Mouse (Mus musculus) gonadal fat pad, adult 2 months (tissue): Measurements from ENCODE around the gene Ccdc17. TPM values are rescaled to one million over a fixed set of nuclear protein-coding genes. Genes with fewer than 3 reads are reported as not detected.

Experiments
- DNase-seq: peaks from one replicate; pipeline ENCODE4 v3.0.0-alpha.2; 2012; ENCODE audit warnings: low read depth
- polyA plus RNA-seq: library from polyadenylated mRNA; depleted of rRNA; stranded (reverse); fragments of >200 nt; gene quantifications from 2 replicates; pipeline ENCODE4 v1.2.3, GENCODE M21; 2012; rRNA removed

Ccdc17 gene
- 15.3 and 20.0 TPM in 2 replicates for polyA plus RNA-seq

DNA sequence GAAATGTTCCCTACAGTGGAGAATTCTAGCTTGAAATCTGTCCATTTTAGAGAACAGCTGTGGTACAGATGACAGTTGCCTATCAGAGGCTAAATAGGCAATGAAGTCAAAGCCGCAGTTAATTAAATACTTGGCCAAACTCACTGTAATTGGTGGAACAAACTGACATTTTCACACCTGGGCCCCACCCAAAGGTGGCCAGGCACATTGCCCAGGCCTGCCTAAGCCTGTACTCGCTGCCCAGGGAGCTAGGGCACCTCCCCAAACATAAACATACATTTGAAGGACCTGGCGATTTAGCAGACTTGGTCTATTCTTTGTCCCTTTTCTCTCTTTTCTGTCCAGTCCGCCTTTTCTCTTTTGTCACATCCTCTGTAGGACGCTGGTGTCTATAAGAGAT is at the start of gene Ccdc17:
Gene Ccdc17, plus strand, starts transcription at position 276 of the 400 bp plus-strand sequence.
- no peak for DNase-seq

DNA sequence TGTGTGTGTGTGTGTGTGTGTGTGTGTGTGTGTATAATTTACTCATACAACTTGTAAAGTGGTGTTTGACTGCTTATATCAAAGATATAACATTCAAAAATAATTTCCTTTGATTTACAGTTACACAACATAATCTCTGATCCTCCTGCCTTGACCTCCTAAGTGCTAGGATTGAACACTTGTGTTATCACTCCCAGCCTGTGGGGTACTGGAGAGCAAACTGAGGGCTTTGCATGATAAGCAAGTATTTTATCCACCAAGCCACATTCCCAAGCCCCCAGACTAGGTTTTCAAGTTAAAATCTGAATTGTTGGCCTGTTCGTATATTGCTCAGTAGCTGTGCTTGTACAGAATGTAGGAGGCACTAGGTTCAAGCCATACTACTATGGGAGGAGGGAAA is 46.0 kb upstream of the Ccdc17 start:
- no peak for DNase-seq

DNA sequence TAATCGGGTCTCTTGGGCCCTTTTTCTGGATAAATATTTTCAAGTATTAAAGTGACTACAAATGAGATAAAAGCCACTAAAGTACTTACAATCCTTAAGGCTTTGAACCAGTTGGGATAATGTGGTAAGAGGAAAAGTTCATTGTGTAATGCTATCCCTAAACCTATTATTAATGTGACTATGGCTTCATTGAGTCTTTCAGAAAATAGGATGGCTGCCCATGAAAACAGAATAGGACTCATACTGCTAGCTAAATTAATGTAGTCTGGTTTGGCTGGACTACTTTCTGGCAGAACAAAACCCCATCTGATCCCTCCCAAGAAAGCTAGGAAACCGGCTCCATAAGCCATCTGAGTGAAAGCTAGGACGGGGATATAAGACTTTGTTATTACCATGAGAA is 43.4 kb upstream of the Ccdc17 start:
- peak; percentile 64 for DNase-seq

DNA sequence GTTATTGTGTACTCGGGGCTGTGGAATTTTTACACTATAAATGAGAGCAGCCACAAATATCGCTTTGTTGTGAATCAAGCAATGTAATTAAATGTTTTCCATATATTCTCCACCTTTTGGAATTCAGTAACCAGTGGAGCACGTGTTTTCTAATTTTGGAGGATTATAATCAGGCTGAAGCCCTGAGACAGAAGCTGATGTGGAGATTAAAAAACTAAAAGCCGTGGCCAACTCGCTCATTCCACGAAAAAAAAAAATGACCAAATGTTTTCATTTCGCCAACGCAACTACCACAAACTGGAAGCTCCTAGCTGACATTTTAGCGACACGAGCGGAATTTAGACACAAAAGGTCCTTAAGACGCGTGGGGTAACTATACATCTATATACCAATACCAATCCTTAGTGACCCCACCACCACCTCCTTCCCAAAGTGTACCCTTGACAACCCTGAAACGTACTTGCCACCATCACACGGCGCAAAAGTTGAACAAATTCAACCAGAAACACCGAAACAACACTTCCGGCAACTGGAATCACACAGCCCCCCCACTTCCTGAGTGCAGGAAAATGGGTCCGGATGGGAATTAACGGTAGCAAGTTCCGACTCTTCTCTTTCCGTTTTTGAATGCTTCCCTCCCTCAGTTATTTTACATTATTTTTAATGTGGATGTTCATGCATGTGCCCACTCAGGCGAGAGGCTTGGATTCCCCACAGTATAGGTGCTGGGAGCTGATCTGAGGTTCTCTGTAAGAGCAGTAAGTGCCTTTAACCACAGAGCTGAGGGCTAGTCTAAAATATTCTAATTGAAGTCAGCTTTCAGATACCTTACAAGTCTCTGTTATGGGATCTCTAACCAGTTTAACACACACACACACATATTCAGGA is 40.8 kb upstream of the Ccdc17 start, which contains the start of gene Tmem69:
Gene Tmem69, minus strand, starts transcription at position 524 of the 888 bp plus-strand sequence.
- no peak for DNase-seq

DNA sequence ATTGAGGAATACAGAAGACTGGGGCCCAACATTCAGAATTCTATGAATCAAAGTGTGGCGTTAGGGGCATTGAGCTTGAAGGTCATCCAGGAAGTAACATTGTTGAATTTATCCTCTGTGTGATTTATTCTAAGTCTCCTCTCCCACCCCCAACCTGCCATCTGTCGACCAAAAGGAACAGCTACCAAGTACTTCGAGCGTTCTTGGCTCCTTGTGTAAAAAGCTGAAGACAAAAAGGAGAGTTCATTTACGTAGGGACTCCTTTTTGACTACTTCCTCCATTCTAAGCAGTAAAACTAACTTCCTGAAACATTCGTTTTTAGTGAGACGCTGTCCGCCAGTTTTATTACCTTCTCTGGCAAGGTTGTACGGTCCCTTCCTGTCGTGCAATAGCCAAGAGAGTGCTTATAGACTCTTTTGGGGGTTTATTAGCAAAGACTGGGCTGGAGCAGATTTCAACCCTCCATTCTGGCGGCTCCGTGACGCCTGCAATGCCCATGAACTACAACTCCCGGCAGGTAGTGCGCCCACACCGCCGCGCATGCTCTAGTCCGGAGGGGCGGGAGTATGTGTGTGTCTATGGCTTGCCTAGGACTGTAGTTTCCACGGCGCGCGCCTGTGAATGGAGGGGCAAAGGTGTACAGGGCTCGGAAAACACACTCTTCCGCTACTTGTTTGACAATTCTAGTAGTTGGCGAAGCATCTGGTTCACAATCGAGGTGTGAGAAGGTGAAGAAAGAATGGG is 39.7 kb upstream of the Ccdc17 start:
- peak; percentile 57 for DNase-seq

DNA sequence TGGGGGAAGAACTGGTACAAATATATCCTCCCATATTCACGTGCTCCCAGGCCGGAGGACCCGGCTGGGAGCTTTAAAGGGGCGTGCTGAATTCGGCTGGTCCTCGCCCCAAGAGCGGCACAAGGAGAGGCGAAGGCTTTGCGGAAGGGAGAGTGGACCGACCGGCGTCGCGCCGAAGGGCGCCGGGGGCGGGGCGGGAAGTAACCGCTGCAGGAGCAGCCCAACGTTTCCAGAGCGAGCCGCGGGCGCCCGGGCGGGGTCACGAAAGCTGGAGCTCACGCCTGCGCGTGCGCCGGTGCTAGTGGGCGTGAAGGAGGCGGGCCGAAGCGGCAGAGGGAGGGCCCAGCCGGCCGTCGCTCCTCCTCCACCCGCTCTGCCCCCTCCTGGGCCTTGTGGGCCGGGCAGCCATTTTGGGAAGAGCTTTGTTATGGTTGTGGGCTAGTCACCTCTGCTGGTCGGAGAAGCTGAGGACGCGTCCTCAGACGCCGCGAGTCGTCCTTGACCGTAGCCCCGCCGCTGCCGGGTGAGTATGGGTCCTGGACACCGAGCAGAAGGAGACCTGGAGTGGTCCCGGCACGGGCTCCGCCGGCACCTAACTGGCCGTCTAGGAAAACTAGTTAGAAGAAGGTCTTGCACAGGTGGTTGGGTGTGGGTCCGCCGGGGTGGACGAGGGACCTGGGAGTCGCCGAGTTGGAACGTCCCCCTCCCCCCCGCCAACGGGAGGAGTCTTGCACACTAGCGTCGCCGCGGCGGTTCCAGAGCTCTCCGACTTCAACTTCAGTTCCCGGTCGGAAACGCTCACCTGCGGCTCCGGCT is 38.9 kb upstream of the Ccdc17 start, which contains the start of gene Gpbp1l1:
Gene Gpbp1l1, plus strand, starts transcription at position 353 of the 816 bp plus-strand sequence.
- peak; percentile 50 for DNase-seq

DNA sequence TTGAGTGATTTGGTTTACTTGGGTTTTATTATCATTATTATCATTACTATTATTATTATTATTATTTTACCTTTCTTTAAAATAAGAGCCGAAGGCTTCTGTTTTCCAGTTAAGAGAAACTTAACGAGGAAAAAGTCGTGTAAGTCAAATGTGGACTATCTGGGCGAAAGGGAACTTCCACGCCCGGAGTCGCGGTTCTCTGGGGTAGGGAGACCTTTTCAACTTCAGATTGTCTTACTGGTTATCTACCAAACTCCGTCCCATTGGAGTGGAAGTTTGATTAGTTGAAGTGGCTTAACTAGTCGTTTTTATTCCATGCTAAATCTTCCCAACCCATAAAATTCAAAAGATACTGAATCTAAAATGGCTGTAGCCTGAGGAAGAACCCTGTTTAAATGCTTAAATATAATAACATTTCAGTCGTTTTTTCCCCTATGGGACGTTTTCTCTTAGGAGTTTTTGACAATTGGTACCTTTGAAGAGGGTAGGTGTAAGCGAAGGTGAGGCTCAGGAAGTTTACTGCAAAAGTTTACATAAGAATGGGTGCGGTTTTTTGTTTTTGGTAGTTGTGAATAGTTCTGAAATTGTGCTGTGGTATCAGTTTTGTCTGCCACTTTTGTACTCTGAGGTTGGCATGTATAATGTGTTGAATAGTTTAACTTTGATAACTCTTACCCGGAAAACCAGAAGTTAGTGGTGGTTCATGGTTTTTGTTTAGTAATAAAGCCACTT is 38.1 kb upstream of the Ccdc17 start:
- DNase-seq = no peak

DNA sequence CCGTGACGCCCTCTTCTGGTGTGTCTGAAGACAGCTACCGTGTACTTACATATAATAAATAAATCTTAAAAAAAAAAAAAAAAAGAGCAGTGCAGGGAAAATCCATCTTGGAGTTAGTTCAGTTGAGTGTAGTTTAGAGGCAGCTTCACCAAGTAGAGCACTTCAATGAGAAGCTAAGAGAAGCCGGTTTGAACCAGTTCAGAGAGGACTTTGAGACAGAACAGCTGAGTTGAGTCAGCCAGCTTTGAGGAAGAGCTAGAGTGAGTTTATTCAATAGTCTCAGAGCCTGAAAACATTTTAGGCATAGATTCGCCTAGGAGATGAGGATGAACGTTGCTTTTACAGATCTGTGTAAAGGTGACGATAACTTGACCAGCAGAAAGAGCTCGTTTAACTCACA is 661 bp upstream of the Ccdc17 start:
- DNase-seq = no peak

DNA sequence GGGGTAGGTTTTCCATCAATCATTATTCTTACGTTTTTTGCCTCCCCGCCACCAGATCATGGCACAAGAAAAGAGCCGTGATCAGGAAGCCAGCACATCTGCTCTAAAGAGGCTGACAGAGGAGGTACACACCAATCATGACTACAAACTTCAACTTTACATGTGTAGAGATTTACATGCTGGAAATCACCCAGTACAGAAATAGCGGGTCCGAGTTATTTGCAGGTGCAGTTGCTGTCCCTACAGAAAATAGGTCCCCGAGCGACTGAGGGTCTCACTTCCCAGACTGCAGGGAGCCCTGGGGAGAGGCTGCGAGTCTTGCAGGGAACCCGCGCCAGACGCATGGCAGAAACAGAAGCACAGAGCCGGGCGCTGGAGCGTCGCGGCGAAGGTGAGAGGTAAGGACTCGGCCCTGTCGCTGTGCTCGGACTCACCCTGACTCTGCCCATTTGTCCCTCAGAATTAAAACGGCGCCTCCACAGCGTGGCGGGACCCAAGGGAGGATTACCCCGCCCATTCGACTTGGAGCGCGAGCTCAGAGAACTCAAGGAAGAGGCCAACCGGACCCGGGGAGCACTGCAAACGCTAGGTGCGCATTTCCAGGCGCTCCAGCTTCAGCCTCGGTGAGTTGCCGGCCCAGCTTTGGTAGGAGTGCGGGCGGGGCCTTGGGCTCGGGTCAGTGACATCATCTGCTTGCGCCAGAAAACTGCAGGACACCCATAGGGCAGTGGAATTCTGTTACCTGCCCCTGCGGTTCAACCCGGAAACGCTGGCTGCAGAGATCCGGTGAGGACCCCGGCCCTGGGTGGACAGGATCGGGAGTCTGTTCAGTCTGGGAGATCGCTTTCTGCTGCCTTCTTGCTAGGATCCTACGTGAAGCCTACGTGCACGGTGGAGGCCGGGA is 776 bp downstream of the Ccdc17 start:
- DNase-seq = peak; percentile 55

DNA sequence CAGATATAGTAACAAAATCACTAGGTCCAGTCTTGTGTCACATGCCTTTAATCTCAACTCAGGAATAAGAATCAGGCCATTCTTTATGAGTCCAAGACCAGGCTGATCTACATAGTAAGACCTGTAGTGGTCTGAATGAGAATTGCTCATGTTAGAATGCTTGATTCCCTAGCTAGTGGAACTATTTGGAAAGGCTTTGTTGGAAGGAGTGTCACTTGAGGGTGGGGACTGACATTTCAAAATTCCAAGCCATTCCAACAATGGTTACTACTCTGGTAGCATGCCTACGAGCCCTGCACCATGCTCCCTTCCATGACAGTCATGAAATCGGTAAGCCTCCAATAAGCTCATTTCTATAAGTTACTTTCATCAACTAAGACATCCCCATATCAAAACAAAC is 16.2 kb downstream of the Ccdc17 start:
- no peak for DNase-seq

DNA sequence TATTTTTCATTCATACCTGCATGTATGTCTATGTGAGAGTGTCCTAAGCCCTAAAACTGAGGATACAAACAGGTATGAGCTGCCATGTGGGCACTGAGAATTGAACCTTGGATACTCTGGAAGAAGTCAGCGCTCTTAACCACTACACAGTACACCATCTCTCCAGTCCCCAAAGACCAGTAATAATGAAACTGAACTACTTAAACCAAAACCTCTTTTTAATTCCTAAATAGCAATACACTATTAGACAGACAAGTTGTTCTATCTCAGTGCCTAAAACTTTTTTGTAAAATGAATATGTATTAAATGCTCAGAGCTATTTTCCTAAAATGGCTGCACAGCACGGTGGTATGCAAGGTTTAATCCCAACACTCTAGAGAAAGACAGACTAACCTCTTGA is 18.8 kb downstream of the Ccdc17 start:
- DNase-seq = no peak

DNA sequence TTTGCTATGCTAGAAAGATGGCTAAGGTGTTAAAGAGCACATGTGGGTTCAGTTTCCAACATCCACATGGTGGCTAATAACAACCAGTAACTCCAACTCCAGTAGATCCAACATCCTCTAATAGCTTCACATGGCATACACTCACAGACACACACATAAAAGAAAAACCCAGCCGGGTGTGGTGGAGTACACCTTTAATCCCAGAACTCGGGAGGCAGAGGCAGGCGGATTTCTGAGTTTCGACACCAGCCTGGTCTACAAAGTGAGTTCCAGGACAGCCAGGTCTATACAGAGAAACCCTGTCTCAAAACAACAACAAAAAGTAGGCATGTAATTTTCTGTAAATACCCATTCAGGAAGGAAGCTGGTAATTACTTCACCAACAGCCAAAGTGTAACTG is 28.4 kb downstream of the Ccdc17 start:
- DNase-seq = no peak

DNA sequence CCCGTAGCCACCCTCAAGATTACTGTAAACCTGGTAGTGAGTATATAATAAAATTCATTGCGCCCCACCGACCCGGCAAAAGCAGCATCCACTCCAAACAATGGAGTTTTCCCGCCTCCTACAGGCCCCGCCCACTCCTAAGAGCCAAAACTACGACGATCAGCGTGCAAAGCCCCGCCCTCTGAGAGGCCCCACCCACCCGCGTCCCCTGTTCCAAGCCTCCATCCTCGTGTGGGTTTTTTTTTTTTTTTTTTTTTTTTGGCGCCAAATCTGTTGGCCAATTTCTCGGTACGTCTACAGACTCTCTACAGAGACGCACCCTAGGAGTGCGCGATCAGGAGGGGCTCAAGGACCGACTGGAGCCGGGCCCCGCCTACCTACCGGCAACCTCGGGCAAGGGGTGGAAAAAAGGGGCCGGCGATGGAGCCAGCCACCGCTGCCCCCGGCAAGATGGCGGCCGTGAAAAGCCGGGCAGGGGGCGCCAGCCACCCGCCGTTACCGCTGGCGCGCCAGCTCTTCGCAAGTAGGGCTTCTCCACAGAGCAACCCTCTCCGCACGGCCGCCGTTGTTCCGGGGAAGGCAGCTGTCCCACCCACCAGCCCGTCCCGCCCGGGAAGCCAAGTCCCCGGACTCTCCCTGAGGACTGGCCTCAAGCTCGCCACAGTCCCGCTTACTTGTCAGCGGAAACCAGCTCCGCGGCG is 30.4 kb downstream of the Ccdc17 start:
- DNase-seq = no peak

DNA sequence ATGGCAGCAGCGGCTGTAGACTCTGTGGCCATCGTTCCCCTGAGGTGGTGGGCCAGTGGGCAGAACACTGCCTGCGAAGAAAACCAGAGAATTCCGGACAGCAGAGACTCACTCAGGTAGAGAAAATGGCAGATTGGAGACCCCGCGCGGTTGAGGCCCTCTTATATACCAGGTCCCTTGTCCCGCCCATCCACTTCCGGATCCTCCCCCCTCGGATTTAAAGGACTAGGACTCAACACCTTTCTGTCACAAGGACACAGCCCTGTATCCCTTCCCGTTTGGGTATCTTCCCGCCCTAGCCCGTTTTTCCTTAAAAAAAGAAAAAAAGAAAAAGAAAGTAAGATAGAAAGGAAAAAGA is 30.9 kb downstream of the Ccdc17 start:
- peak; percentile 62 for DNase-seq

DNA sequence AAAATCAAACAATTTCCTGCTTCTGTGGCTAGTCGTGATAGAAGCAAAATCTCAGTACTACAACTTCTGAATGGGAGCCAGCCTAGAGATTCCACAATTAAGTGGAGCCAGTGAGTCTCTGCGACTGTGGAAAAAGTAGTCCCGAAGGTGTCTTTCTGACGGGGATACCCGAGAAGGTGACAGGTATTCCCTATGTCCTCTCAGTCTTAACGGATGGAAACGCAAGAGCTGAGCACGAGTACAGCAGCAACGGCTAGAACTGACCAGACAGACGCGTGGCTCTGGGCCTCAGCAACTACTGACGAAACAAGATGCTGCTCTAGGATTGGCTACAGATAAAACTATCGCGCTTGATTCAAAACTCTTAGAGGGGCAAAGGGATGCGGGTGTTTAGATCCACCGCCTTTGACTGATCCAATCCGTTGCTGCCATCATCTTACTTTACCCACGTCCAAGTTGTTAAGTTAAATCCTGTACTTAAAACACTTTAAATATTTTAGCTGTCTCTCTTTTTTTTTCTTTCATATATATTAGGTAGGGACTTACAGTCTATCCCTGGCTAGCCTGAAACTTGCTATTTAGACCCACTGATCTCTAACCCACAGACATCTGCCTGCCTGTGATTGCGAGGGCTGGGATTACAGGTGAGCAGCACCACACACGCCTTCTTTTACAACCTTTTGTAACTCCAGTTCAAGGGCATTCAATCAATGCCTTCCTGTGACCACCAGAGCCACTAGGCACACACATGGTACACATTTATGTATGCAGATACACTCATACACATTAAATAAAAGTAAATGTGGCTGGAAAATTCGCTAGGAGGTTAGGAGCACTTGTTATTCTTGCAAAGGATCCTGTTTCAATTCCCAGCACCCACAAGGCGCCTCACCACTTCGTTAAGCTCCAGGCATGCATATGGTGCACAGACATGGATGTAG is 31.5 kb downstream of the Ccdc17 start, which contains the start of gene Nasp:
Gene Nasp, minus strand, starts transcription at position 220 of the 941 bp plus-strand sequence.
- DNase-seq = peak; percentile 45

DNA sequence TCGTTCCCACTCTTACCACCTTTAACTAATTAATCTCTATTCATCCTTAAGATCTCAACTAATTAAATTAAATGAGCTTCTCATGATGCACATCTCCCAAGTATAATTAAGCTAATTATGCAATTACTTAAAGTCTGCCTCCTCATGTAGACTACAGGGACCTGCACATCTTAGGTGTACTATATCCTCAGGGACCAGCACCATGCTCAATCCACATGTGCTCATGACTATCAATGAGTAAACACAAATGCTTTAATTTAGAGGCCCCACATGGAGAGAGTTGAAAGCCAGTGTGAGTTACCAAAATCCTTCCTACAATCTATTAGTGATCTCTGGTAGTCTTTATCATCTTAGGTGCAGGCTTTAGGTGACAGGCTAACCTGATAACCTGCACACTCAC is 38.7 kb downstream of the Ccdc17 start:
- no peak for DNase-seq

DNA sequence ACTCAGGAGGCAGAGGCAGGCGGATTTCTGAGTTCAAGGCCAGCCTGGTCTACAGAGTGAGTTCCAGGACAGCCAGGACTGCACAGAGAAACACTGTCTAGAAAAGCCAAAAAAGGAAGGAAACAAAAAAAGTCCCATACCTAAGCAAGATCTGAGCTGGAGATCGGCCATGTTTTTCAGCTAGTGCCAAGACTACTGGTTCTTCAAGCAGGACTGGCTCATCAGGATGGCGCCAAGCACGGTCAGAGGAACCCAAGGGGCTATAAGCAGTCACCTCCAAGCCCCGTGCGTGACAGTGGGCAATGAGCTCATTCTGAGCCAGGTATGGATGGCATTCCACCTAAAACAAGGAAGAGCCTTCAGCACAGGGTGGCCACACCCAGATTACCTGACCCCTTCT is 42.4 kb downstream of the Ccdc17 start:
- no peak for DNase-seq

DNA sequence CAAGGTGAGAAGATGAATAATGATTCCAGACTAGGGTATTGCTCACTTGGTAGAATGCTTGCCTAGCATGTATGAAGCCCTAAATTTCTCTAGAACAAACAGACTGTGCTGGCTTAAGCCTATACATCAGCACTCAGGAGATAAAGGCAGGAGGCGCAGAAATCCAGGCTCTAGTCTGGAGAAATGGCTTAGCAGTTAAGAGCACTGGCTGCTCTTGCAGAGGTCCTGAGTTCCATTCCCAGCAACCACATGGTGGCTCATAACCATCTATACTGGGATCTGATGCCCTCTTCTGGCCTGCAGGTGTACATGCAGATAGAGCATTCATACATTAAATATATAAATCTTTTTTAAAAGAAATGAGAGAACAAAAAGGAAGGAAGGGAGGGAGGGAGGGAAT is 45.6 kb downstream of the Ccdc17 start:
- DNase-seq = no peak
